Mouse (Mus musculus): ENCODE results near the gene Plppr1.

GRCm38 (mm10) chr4:49104860-49105259 lies 45.8 kb downstream of the Plppr1 start:
- TF ChIP-seq POLR2A (IDR thresholded peaks at IDR 0.05; ENCODE audit: low read depth, low read length) (no peak), CTCF (IDR thresholded peaks at IDR 0.05; ENCODE audit: borderline replicate concordance, insufficient read depth, low read length) (no peak)

All from embryonic fibroblast, embryonic 13.5 days (primary cell).